Mouse (Mus musculus): ENCODE data around the gene Olfr1349.

- TF ChIP-seq CTCF (IDR thresholded peaks at IDR 0.05; ENCODE audit: extremely low read depth, insufficient read length, insufficient replicate concordance, low read depth, low read length) (no peak), POLR2A (IDR thresholded peaks at IDR 0.05; ENCODE audit: low read depth, low read length) (no peak)
Observed at GRCm38 (mm10) chr7:6522850-6523249, at the start of gene Olfr1349.
